Mouse (Mus musculus): ENCODE measurements at regions not wholly inside any gene's neighbourhood (a gene's known extent, or its start where the extent isn't known, plus 50 kb on each side); places are given as distances from the start of the nearest gene placed in this dataset.
A peak's percentile ranks its signal among the peaks of the same experiment; 100 is the strongest.

DNA sequence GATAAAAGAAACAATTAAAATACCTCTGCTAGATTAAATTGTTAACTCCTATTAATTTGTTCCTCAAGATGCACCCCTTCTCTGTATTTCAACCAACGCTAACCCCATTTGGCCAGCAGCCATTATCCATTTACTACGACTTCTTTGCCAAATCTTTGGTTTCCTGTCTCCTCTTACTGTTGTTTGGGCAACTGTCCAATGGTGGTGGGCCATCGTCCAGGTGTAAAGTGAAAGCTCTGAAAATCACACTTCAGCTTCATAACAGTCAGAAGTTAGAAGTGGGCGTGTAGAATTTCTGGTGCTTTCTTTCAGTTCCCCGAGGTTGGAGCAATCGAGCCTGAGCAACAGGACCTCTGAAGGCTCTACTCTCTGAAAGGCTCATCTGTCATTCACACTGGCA, 66.8 kb upstream of the Zbtb20 start:
- DNase-seq: no peak

DNA sequence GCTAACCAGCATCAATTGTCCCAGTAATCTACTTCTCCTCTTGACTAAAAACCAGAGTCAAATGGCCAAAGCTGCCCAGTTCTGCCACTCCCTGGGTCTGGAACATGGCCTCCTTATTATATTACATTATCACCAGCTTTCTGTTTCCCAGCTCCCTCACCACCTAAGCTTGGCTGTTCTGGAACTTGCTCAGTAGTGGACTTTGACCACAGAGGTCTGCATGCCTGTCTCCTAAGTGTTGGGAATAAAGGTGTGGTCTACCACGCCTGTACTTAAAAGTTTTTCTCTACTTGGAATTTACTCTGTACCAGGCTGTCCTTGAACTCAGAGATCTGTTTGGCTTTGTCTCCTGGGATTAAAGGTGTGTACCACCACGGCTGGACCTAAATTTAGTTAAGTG, 68.1 kb upstream of the Zbtb20 start:
- DNase-seq: no peak

DNA sequence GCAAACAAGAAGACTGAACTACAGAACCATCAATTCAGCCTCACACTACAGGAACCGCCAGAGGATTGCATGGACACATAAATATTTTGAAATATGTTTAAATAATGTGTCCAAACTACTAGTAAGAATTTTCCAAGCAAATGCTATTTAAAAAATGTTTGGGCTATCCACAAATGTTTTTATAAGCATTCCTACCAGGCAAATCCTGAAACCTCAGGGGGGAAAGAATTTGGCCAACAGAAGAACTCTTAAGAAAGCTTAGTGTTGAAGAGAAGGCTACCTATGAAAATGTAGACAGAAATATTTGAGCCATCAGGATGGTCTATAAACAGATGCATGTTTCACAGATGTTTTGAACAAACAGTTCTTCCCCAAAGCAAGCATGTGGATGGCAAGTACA, 72.1 kb upstream of the Zbtb20 start:
- DNase-seq: no peak

DNA sequence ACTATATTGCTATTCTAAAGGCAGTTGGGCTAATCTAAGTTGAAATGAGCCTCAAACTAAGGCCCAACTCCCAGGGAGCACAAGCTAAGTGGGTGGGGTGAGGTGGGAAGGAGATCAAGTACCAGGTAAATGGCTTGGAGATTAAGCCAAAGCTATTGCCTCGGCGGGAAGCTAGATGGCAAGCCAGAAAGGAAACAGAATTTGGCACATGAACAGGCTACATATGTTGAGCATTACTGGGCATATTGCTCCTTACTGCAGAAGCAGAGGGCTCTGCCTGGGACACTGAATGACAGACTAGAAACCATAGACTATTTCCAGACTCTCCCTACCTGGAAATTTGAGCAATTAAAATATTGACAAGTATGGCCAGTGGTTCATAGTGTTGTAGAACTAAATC, 83.1 kb upstream of the Zbtb20 start:
- peak; percentile 92 for DNase-seq

DNA sequence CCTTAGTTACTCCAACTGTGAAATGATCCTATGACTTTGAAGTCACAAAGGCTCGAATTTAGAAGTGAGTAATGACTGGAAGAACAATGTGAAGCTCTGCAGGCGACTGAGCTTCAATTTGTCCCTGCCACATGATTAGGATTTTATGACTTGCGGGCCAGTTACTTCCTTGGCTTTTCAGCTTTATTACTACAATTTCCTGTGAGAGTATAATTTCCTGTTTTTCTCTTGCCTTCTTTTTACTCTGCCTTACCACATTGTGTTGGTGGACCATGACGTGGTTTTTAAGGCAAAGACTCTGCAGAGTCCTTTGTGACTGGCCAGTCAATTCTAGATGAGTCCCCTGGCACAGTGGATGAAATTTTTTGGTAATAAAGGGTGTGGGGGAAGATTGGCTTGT, 91.0 kb upstream of the Zbtb20 start:
- DNase-seq: no peak

DNA sequence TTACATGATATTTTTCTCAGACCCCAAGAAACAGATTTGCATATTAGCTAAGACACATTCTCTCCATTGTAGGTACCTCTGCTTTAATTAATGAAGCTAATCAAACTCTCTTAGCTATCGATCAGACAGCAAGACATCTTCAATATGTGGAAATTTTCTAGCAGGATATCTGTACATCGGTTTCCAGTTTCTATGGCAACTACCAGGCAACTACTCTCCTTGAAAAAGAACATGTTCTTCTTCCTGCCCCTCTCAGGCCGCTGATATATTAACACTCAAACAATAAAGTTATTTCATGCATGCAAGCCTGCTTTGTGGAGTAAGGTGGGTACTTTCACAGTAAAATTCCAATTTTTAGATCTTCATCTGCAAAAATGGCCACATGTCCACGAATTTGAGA, 91.7 kb upstream of the Zbtb20 start:
- DNase-seq: no peak

DNA sequence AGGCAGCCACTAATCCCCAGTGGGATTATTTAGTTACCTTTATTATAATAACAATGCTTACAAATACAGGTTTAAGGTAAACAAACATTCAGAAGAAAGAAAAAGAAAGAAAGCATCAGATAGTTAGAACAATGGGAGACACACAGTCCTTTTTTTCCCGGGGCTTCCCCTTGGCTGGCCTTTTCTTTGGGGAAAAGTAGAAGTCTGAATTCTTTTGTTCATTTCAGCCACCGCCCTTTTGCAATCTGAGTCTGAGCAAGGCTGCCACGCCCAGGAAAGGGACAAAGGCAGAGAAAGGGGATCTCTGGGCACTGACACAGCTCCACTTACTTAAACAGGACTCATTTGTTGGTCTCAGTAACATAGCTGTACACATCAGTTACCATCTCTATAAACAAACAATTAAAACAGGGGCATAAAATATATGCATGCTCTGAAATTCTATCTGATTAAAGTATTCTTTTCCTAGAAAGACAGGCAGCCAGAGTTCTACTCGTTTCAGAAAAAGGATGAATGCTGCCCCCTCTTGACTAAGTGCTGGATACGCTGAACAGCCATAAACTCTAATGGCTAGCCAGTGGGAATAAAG, 93.5 kb upstream of the Zbtb20 start:
- DNase-seq: peak; percentile 71

DNA sequence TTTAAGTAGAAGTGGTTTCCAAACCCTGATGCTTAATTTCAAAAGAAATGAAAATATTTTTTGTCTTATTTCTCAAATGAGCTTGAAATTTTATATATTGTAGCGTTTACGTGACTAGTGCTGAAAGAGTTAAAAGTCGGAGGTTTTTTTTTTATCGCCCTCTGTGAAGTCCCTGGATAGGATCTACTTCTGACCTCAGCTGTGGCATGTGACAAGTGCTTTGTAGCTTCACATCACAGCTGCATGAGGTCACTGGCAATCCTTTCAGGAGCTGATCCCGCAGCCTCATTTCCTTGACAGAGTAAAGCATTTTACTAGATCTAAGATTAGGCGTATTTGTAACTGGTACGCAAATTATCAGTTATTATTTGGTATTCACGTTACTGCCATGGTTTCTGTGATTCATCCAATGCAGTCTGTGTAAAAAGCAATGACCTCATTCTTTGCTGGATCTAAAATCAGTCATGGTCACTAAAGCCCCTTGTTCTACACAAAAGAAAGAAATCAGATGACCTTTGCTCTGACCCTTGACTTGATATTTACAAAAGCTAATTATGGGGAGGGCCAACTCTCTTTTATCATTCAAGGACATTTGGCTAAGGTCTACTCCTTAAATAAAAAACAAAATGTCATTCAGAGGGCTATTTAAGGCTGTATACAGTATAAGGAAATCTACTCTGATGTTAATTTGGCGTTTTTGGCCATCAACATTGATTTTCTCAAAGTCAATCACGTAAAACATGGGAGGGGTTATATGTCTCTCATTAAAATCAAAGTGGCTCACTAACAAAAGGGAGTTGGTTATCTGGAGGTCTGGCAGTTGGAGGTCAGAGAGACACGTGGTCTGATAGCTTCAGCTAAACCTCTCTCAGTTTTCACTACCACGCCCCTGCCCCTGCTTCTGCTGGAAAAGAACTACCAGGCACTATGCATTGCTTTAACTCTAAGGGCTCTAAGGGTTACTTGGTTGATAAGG, 94.3 kb upstream of the Zbtb20 start:
- no peak for DNase-seq

DNA sequence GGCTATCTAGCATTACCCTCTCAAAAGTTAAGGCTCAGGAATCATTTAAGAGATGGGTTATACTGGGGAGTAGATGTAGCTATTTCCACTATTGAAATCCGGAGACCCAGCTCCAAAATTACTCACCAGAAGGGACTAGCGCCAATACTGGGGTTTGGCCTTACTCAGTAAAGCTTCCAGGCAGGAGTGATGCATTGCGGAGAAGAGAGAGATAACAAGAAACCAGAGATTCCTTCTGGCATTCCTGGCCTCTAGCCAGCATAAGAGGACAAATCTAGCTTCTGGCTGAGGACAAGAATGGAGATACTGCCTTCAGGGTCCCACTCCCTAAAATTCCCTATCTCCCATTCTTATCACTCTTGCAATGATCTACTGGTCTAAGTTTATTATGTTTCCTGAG, 95.7 kb upstream of the Zbtb20 start:
- no peak for DNase-seq

DNA sequence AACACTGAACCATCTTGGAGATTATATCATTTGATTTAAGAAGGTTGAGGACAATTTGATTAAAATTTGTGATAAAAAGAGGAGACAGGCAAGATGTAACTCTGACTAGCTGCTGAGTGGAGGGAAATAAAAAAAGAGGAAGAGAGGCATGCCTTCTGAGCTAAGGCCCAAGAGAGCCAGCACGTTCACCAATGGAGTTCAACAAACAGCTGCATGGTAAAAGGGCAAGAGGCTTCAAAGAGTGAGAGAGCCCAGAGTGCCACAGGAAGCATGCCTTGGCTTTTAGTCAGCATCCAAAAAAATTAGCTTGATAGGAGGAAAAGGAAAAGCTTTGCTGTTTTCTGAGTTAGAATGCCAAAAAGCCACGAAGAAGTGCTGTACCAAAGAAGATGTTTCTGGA, 103.0 kb upstream of the Zbtb20 start:
- no peak for DNase-seq

DNA sequence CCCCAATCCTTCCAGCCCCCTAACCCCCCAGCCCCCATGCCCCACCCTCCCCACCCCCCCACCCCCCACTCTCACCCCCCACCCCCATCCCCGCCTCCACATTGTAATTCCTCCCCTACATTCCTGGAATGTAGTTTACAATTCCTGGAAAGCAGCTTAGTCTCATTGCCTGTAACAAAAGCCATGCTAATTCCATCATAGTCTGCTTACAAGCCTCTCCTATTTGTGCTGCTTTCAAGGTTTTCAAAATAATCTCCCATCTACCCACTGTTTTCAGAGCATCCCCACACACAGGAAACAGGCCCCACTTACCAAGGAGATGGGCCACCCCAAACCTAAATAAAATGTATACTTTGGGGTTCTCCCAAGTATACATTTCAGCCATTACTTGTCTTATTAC, 105.5 kb upstream of the Zbtb20 start:
- DNase-seq: no peak

DNA sequence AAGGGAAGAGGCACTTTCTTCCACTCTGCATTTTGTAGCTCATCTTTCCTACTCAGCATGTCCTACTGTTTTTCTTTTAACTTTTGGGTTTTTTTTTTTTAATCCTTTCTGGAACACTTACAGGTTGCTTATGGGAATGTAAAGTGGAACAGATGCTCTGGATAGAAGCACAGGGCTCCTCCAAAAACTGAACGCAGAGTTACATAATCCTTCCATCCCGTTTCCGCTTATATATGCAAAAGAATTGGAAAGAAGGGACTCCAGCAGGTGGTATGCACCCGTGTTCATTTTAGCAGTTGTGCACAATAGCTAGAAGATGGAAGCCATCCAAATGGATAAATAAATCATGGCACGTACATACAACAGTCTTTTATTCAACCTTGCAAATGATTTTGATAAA, 127.0 kb upstream of the Zbtb20 start:
- DNase-seq: peak; percentile 10

DNA sequence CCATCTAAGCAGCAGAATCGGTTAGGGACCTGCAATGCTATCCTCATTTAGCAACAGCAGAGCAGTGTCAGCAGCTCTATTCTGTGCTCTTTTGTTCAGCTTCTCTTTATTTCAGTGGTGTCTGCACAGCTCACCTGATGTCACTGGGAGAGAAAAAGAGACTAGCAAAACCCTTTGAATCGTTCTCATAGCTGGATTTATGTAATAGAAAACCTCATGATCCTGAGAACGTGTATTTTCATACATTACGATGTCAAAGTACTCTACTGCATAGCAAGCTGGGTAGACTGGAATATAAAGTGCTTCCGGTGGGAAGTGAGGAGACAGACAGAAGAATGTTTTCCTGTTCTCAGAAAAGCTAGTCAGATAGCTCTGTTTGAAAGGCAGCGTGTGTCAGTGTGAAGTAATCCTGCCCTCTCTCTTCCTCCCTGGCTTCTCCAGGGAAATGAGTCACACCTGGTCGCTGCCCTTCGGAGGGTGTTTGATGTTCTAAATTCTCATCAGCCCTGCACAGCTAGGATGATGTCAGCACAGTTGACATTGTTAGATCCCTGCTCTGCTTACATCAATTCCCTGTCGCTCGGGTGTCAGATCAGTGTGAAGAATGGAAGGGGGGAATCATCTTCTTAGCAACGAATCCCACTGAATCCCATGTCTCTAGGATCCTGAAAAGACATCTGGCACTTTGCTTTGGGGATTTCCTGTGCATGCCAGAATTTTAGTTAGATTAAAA, 129.6 kb upstream of the Zbtb20 start:
- no peak for DNase-seq

DNA sequence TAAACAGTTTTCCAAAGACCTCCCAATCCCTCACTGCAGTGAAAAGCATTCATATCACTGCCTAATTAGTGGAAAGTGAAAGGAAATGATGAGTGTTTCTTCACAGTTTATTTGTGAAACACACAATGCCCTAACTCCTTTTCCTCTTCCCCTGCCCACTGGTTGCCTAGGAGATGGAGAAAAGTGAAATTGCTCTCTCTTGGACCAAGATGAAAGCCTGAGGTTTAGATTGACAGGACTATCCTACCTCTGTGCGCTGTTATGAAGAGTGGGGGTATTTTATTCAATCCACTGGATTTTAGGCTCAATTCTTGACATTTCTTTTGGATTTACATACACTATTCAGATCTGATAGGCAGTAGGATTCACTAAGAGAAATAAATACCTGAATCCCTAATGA, 132.1 kb upstream of the Zbtb20 start:
- DNase-seq: no peak

DNA sequence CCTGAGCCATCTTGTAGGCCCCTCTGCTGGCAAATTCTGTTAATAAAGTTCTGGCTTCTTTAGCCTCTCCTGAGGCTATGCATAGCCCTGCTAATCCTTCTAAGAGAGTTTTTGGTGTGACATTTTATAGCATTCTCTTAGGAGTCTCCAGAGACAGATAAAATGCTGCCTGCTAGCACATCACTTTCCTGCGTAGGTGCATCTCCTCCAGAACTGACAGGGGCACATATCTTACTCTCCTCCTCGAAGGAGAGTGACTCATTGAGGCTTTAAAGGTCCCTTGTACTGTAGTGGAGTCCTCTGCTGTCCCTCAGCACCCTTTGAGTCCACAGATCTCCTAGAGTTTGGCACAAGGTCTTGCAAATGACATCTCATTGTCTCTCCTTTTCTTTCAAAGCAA, 132.6 kb upstream of the Zbtb20 start:
- no peak for DNase-seq

DNA sequence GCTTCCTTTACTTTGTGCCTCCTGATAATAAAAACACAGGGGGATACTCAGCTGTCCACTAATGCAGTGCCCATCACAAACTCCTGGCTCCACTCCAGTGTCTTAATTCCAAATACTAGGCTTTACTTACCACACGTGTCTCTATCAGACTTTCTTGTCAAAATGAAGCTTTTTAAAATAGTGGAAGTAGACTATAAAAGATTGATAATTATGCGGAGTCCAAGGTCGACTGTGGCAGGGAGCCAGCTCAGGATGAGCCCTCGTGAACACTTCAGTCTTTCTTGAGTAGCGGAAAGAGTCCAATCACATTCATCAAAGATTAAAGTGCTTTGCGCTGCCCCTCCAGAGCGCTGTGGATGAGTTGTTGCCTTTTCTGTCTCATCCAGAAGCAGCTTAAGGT, 147.9 kb upstream of the Zbtb20 start:
- no peak for DNase-seq

DNA sequence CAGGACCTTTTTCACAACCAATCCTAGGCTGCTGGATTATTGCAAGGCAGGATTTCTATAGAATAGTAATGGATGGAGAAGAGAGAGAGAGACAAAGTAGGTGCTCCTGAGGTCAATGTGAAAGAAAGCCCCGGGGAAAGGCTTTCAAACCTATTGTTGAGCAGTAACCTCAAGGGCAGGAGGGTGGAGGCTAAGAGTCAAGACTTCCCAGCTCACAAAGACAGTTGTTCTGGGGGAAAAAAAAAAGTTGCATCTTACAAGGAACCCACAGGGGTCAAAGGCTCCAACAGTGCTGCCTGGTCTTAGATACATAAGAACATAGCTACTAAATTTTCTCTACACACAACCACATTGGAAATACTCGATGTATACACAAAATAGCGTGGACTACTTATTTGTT, 155.8 kb upstream of the Zbtb20 start:
- DNase-seq: no peak

DNA sequence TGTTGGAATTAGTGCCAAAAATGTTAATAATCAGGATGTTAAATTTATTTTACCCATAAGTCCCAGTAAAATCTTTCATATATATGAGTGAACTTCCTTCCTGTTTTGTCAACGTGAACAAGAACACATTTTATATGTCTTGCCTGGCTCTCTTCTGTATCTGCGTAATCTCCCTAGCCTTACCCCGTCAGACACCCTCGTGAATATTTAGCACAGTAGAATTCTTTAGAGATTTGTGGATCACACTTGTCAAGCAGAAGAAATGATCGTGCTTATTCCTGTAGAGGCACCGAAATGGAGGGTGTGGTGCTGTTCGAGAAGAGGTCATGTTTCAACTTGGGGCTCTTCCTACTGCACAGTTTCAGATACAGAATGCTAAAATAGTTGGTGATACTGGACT, 157.2 kb upstream of the Zbtb20 start:
- DNase-seq: no peak

DNA sequence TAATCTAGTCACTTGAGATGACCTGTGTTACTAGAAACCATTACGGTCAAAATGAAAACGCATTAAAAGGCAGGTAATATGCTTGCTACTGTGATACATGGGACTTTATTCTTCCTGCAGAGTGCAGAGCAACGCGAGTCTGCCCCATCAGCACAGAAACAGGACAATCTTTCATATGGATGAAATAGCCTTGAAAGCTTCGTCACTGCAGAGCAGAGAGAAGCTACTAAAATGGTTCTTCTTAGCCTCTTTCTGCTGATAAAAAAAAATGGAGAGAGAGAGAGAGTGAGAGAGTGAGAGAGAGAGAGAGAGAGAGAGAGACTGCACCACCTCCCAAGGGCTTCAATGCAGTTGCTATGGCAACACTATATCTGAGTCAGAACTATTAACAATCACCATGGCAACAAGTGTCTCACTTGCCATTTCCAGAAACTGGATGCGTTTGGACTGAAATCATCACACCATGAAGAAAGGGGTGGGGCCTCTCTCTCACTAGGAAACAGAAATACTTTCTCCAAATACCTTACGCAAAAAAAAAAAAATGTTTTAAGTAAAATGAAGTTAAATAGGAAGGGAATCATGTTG, 157.8 kb upstream of the Zbtb20 start:
- DNase-seq: no peak

DNA sequence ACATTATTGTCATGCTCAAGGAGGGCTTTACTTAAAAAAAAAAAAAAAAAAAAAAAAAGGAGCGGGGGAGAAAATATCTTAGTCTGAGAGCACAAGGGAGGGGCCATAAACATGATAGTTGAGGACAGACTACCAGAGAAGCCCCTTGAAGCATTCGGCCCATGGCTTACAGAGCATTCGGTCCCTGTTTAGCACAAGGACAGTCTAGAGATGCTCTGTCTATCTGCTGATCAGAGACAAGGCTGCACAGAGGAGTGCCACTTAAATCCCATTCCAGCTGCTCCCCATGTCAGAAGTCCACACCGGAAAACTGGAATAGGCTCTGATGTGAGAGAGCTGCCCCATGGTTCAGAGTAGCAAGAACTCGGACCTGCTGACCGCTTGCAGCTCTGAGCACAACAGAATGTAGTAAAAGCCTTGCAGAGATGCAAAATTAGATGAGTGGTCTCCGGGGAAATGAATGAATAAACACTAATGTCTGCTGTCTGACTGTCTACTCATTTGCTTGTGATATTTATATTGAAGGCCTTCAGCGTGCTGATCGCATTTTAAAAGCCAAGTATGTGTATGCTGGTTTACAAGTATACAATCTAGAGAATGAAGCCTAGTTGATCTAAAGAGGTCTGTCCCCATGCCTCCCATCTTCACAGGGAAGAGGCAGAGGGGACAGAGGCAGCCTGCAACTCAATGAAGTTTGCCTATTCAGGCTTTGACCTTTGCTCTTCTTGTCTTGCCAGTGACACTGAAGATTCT, 158.4 kb upstream of the Zbtb20 start:
- no peak for DNase-seq

DNA sequence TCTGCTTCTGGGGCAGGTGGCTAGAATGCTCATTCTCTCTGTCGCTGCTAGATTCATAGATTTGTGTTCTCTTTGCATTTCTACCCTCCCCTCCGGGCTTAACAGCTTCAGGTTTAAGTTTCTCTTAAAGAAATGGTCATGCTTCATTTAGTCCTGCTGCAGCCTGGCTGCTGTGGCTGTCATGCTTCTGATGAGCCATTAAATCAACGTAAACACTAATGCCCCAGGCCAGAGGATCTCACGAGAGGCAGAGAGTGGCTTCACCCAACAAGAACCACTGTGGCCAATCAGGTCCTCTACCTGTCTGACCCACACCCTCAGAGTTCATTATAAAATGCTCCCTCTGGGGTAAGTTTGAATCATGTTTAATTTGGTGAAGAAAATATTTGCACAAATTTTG, 173.0 kb upstream of the Zbtb20 start:
- no peak for DNase-seq

DNA sequence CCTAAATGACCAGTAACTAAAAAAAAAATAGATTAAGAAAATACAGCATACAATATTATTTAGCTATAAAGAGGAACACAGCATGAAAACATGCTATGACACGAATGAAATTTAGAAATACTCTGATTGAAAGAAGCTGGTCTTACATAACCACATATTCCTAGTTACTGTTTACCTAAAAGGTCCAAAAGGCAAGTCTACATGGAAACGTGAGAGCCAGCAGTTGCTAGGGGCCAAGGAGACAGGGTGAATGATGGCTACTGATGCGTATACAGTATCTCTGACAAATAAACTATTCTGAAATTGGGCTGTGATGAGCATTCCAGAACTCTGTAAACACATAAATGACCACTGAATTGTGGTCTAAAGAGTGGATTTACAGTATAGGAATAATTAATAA, 194.5 kb upstream of the Zbtb20 start:
- no peak for DNase-seq

DNA sequence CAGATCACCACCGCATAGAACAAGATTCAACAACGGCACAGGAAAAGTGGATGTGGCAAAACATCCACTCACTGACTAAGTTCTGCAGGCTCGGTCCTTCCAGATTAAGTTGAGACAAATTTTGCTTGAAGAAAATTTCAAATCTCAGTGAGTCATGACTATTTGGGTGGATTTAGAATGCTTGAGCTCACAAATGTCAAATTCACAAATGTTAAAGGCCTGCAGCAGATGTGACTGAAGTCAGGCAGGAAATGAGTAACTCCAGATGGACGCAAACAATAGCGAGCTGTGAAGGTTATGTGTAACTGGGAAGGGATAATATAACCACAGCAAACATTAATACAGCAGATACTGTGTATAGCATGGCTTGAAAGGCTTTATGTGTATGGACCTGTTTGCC, 198.5 kb upstream of the Zbtb20 start:
- DNase-seq: no peak
